Mouse (Mus musculus) thymus, postnatal 10 days (tissue): ENCODE results near the gene Mief2.

Experiments used
- DNase-seq, 2 experiments: peaks; one replicate each; pipeline ENCODE4 v3.0.0; 2021; ENCODE audit warnings: low spot score in 2 of 2

Gene Mief2

GRCm38 (mm10) chr11:60728260-60728761 lies at the start of gene Mief2:
Mief2 (plus strand) TSS chr11:60728398.
- DNase-seq = peak; percentile 87 to 88

- peak in 1 of 2 experiments; percentile 5 for DNase-seq
These were observed 32.0 kb upstream of the Mief2 start for GRCm38 (mm10) chr11:60696165-60696564.

- DNase-seq = peak in 1 of 2 experiments; percentile 4
These were observed 30.6 kb upstream of the Mief2 start for GRCm38 (mm10) chr11:60697561-60697960.

GRCm38 (mm10) chr11:60698806-60699523 lies 29.2 kb upstream of the Mief2 start:
- peak; percentile 31 to 37 for DNase-seq

- peak; percentile 81 to 87 for DNase-seq
These were observed 28.6 kb upstream of the Mief2 start, which contains the start of gene Llgl1 for GRCm38 (mm10) chr11:60699524-60700075. Llgl1 (plus strand) TSS chr11:60699723.

- peak in 1 of 2 experiments; percentile 6 for DNase-seq
These were observed 27.6 kb upstream of the Mief2 start for GRCm38 (mm10) chr11:60700320-60701185.

GRCm38 (mm10) chr11:60701611-60702010 lies 26.6 kb upstream of the Mief2 start:
- no peak for DNase-seq

GRCm38 (mm10) chr11:60703131-60703530 lies 25.1 kb upstream of the Mief2 start:
- peak; percentile 44 to 76 for DNase-seq

GRCm38 (mm10) chr11:60704023-60704880 lies 23.9 kb upstream of the Mief2 start:
- no peak for DNase-seq

GRCm38 (mm10) chr11:60705255-60705654 lies 22.9 kb upstream of the Mief2 start:
- no peak for DNase-seq

GRCm38 (mm10) chr11:60706076-60706475 lies 22.1 kb upstream of the Mief2 start:
- no peak for DNase-seq

GRCm38 (mm10) chr11:60706696-60707480 lies 21.3 kb upstream of the Mief2 start:
- no peak for DNase-seq

GRCm38 (mm10) chr11:60707672-60708071 lies 20.5 kb upstream of the Mief2 start:
- DNase-seq = no peak

GRCm38 (mm10) chr11:60708631-60709030 lies 19.6 kb upstream of the Mief2 start:
- no peak for DNase-seq

GRCm38 (mm10) chr11:60709481-60710465 lies 18.4 kb upstream of the Mief2 start:
- no peak for DNase-seq

- no peak for DNase-seq
These were observed 17.0 kb upstream of the Mief2 start for GRCm38 (mm10) chr11:60711218-60711617.

- no peak for DNase-seq
These were observed 16.2 kb upstream of the Mief2 start for GRCm38 (mm10) chr11:60712040-60712439.

GRCm38 (mm10) chr11:60712639-60713255 lies 15.5 kb upstream of the Mief2 start:
- DNase-seq = no peak

GRCm38 (mm10) chr11:60715833-60716232 lies 12.4 kb upstream of the Mief2 start:
- DNase-seq = no peak
